Mouse (Mus musculus): ENCODE measurements around the gene Vmn1r158.
"Not testable (repeated sequence)": the region's sequence is repeated elsewhere in the genome, so short reads cannot be mapped to it uniquely, and the experiment has no call there.

DNA sequence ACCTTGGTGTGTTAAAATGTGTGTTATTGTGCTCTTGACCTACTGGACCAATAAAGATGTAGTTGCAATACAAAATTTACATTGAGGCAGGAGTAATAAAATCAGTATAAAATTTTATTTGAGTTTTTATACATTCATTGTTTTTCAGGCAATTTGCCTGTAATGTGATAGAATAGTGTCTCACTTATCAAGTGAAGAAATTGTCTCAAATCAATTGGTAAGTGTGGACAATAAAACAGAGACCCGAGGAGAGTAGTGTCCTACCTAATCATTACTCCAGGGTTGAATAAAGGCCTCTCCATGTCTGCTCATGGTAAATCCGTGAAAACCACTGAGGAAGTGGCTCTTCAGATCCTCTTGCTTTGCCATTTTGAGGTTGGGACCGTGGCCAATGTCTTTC is 29.2 kb downstream of the Vmn1r158 start, which contains the start of gene Vmn1r157:
- TF ChIP-seq CTCF (IDR thresholded peaks at IDR 0.05; ENCODE audit: borderline replicate concordance, insufficient read depth, low read depth, low read length); POLR2A (IDR thresholded peaks at IDR 0.05; ENCODE audit: borderline replicate concordance, insufficient read depth, low read length): not testable (repeated sequence)

All from cerebellum, adult 2 months (tissue).